Mouse (Mus musculus) heart, postnatal 14 days (tissue): ENCODE data around the gene Hist2h2be. TPM values are rescaled to one million over a fixed set of nuclear protein-coding genes. Genes with fewer than 3 reads are reported as not detected.
"Not testable (repeated sequence)": the region's sequence is repeated elsewhere in the genome, so short reads cannot be mapped to it uniquely, and the experiment has no call there.

Experiments
- DNase-seq, 2 experiments: peaks; one replicate each; pipeline ENCODE4 v3.0.0; 2021 to 2022
- intact Hi-C: fragments of 180-260 bp; cut with DNase I; formaldehyde crosslinking; loops from one replicate; pipeline ENCODE4 v1.15.1; 2025
- total RNA-seq, 2 experiments: library from RNA; stranded (reverse); gene quantifications; 2 replicates each; pipeline ENCODE4 v1.2.3; 2021

Hist2h2be gene
- total RNA-seq, 2 experiments from 2014 or later: 6.9 to 7.7 TPM

DNA sequence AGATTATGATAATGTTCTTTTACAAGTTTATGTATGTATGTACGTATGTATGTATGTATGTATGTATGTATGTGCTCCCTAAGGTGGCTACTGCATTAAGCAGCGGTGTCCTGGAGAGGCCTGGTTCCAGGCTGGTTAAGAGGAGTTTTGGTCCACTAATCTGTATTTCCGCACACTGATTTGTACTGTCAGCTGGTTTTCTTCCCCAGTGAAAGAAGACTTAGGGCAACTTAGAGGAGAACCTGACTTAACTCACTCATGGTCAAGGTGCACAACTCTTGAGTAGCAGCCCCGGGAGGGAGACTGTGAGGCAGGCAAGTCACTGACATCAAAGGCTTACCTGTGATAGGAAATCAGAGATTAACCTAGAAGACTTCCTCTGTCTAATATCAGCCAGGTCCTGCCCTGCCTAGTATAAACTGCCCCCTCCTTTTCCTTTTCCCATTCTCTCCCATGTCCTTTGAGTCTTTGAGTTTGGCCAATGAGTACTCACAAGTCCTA lies 16.0 kb downstream of the Hist2h2be start:
- no peak for DNase-seq
- intact Hi-C loops: loop anchor here (2.0 kb wide), 1 partner anchor 14 kb away; no protein-coding TSS in a partner anchor

DNA sequence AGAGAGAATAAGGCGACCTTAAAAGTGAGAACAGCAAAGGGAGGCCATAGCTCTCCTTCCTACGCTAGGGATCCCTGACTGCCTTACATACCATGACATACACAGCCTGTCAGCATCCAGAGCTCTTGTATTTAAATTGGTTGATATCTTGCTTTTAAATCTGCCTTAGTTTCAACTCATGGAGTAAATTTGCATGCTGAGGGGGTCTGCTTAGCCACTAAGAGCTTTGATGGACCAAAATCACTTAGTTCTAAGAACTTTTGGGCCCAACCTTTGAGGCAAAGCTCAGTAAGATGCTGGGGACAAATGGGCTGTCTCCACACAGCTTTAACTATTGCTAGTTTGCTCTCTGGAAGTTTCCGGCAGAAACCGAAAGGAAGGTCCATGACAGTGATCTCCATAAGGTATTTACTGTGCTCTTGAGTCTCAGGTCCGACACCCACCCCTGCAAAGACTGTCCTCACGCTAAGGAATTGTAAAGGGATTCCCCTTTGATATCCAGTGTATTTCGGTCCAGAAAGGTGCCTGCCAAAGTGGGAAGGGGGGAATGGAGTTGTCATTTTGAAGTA lies 16.5 kb downstream of the Hist2h2be start:
- no peak for DNase-seq
- intact Hi-C loops: loop anchor here (2.0 kb wide), 1 partner anchor 15 kb away; no protein-coding TSS in a partner anchor

GRCm38 (mm10) chr3:96237904-96238511 lies 17.1 kb downstream of the Hist2h2be start:
- intact Hi-C loops: loop anchor here (2.0 kb wide), 1 partner anchor 15 kb away; no protein-coding TSS in a partner anchor
- no peak for DNase-seq

- intact Hi-C loops: not testable (repeated sequence)
- DNase-seq: peak; percentile 42 to 44
These were observed 18.3 kb downstream of the Hist2h2be start, which contains the start of gene Hist2h3c2 for GRCm38 (mm10) chr3:96238954-96239793. Hist2h3c2 (minus strand) TSS chr3:96239127.

DNA sequence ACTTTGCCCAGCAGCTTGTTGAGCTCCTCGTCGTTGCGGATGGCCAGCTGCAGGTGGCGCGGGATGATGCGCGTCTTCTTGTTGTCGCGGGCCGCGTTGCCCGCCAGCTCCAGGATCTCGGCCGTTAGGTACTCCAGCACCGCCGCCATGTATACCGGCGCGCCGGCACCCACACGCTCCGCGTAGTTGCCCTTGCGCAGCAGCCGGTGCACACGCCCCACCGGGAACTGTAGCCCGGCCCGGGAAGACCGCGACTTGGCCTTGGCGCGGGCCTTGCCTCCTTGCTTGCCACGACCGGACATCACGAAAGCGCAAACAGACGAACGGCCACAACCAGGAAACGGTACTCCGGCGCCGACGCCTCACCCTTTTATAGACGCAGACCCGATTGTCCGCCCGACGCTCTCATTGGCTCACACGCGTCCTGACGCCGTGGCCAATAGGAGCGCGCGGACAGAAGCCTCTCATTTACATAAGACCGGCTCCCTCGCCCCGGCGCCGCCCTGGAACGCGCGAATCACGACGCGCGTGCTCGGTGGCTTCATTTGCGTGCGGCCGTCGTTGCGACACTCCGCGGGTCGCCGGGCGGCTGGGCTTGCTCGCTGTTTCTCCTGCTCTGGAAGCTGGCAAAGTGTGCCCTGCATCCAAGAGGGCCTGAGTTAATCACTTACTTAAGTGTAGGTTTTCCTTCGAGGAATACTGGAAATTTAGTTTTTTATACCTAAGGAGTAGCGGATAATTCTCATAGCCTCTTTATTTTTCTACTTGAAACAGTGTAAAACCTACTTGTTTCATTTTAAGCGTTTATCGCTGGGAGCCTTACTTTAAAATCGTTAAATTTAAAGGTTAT lies 19.3 kb downstream of the Hist2h2be start, which contains the start of gene Hist2h2aa2:
TSS of gene Hist2h2aa2 (minus strand) at position 328 of the 850 bp plus-strand sequence.
- intact Hi-C loops: not testable (repeated sequence)

GRCm38 (mm10) chr3:96240799-96241197 lies 19.9 kb downstream of the Hist2h2be start:
- no peak for DNase-seq
- intact Hi-C loops: no loop called here

More for the DNA sequence above, 19.3 kb downstream of the Hist2h2be start, which contains the start of gene Hist2h2aa2:
- DNase-seq: peak; percentile 92 to 95

GRCm38 (mm10) chr3:96243921-96244572 lies 23.1 kb downstream of the Hist2h2be start:
- intact Hi-C loops: no loop called here
- DNase-seq: no peak

DNA sequence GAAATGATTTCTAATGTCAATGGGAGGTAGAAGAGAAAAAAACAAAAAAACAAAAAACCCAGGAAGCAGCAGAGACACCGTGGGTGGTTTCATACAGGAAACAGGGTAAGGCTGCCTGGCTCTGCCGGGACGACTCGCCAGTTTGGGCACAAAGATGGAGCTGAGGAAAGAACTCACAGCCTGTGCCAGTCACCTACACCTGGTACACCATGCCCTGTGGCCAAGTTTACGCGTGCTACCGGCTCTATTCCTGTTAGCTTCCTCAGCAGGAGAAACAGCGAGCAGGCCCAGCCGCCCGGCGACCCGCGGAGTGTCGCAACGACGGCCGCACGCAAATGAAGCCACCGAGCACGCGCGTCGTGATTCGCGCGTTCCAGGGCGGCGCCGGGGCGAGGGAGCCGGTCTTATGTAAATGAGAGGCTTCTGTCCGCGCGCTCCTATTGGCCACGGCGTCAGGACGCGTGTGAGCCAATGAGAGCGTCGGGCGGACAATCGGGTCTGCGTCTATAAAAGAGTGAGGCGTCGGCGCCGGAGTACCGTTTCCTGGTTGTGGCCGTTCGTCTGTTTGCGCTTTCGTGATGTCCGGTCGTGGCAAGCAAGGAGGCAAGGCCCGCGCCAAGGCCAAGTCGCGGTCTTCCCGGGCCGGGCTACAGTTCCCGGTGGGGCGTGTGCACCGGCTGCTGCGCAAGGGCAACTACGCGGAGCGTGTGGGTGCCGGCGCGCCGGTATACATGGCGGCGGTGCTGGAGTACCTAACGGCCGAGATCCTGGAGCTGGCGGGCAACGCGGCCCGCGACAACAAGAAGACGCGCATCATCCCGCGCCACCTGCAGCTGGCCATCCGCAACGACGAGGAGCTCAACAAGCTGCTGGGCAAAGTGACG lies 24.3 kb downstream of the Hist2h2be start, which contains the start of gene Hist2h2aa1:
TSS of gene Hist2h2aa1 (plus strand) at position 495 of the 884 bp plus-strand sequence.
- intact Hi-C loops: not testable (repeated sequence)

GRCm38 (mm10) chr3:96246018-96246417 lies 25.1 kb downstream of the Hist2h2be start:
- DNase-seq: not testable (repeated sequence)
- intact Hi-C loops: loop anchor here (2.0 kb wide), 1 partner anchor 17 kb away; the partner anchor contains the start of gene Hist2h4

More for the DNA sequence above, 24.3 kb downstream of the Hist2h2be start, which contains the start of gene Hist2h2aa1:
- peak; percentile 83 to 85 for DNase-seq

DNA sequence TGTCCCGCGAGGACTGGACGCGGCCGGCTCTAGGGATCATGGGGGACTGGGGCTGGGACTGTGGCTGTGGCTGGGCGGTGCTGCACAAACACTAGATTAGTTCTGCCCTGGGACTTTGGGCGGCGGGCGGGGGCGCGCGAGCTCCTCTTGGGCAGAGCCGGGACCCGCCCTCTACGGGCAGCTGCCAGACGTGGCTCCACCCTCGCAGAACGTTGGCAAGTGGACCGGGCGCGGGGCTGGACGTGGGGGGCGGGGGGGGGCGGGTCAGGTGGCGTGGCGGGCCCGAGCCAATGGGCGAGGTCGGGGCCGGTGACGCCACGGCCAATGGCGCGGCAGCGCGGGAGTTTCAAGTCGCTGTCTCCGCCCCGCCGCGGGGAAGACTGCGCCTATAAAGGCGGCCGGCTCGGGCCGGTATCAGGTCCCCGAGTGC lies 25.5 kb downstream of the Hist2h2be start, which contains the start of gene Hist2h3c1:
TSS of gene Hist2h3c1 (plus strand) at position 259 of the 430 bp plus-strand sequence.
- DNase-seq: not testable (repeated sequence)
- intact Hi-C loops: loop anchor here (2.0 kb wide), 1 partner anchor 16 kb away; the partner anchor contains the start of gene Hist2h4

GRCm38 (mm10) chr3:96247356-96248140 lies 26.6 kb downstream of the Hist2h2be start:
- DNase-seq: no peak
- intact Hi-C loops: loop anchor here (2.0 kb wide), 1 partner anchor 15 kb away; the partner anchor contains the start of gene Hist2h4

DNA sequence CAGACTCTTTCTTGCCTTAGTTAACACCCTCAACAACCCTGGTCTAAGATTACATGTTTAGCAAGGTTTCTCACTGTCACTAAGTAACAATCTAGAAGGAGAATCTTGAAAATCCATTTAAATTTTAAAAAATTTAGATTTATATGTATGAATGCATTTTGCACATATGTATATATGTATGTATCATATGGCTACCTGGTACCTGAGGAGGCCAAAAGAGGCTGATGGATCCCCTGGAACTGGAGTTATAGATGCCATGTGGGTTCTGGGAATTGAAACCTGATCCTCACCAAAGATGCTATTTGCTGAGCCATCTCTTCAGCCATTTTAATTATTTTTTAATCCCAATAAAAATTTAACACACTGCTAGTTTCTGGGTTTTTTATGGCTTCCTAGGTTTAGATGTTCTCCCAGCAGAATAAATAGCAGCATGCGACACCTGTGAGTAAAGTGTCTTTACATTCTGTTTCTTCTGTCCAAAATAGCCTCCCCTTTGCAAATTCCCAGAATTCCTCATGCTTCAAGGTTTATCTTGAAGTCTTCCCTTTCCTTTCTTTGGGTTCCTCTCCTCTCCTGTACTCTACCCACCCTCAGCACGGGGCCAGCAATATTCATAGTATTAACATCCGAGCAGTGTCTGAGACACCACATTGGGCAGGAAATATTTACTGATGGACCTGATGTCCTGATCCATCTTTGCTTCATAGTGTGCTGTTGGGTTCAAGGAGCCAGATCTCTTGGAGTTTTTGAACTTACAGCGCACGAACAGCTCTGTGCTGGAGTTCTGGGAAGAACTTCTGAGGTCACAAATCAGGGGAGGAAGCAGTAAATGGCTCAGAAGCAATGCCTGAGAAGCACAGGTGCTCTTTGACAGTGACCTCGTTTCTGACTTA lies 27.5 kb downstream of the Hist2h2be start:
- intact Hi-C loops: no loop called here
- no peak for DNase-seq

DNA sequence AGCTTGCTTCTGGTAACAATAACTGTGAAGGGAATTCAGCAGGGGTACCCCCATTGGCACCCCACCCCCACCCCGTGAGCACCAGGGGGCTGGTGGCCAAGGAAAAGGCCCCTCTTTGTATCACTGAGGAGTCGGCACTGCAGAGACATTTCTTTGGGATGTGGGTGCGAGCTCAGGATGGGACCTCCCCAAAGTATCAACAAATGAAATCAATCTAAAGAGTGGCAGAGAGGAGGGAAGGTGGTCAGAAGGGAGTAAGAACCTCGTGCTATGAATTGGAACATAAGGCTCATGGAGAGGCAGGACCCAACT lies 28.1 kb downstream of the Hist2h2be start:
- intact Hi-C loops: no loop called here
- no peak for DNase-seq

GRCm38 (mm10) chr3:96250890-96251289 lies 30.0 kb downstream of the Hist2h2be start:
- DNase-seq: no peak
- intact Hi-C loops: loop anchor here (10.0 kb wide), 1 partner anchor 46 kb away; no protein-coding TSS in a partner anchor

DNA sequence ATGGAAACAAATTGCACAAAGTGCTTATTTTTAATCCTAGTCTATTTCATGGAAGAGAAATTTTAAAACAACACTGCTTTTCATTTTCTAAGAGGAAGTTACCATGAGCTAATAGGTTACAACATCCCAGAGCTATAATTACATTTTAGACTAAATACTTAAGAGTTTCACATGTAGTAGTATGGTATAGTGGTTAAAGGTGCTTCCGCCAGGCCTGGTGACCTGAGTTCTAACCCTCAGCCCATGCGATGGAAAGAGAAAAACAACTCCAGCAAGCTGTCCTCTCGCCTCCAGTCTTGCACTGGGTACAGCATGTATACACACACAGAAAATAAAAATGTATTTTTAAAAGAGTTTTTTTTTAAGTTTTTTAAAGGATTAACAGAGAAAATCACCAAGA lies 30.9 kb downstream of the Hist2h2be start:
- intact Hi-C loops: loop anchor here (10.0 kb wide), 1 partner anchor 47 kb away; no protein-coding TSS in a partner anchor
- no peak for DNase-seq
